Mouse (Mus musculus) forebrain, embryonic 13.5 days (tissue): ENCODE measurements around the gene Rpl10l. TPM values are rescaled to one million over a fixed set of nuclear protein-coding genes. Genes with fewer than 3 reads are reported as not detected.

Experiments used
- ATAC-seq: fragments of 200-750 bp; cut with Nextera tagmentation; 2 replicates; pipeline ENCODE4 v1.8.0; 2017
- H3K27ac ChIP-seq: fragments of 300-500 bp; sonication (generic); 2 replicates; pipeline ENCODE4 v1.5.1; 2015; ENCODE audit warnings: inconsistent platforms, mild to moderate bottlenecking, moderate library complexity
- H3K27me3 ChIP-seq: fragments of 300-500 bp; sonication (generic); 2 replicates; pipeline ENCODE4 v1.6.1; 2015; ENCODE audit warnings: mild to moderate bottlenecking, inconsistent platforms
- H3K36me3 ChIP-seq: fragments of 300-500 bp; sonication (generic); 2 replicates; pipeline ENCODE4 v1.6.1; 2015; ENCODE audit warnings: mild to moderate bottlenecking, inconsistent platforms; ENCODE audit not compliant: poor library complexity, severe bottlenecking
- H3K4me1 ChIP-seq: fragments of 300-500 bp; sonication (generic); 2 replicates; pipeline ENCODE4 v1.6.1; 2015; ENCODE audit warnings: inconsistent platforms
- H3K4me2 ChIP-seq: fragments of 300-500 bp; sonication (generic); 2 replicates; pipeline ENCODE4 v1.6.1; 2015; ENCODE audit warnings: inconsistent platforms, mild to moderate bottlenecking, moderate library complexity
- H3K4me3 ChIP-seq: fragments of 300-500 bp; sonication (generic); 2 replicates; pipeline ENCODE4 v1.5.1; 2015; ENCODE audit warnings: mild to moderate bottlenecking, inconsistent platforms
- H3K9ac ChIP-seq: fragments of 300-500 bp; sonication (generic); 2 replicates; pipeline ENCODE4 v1.6.1; 2015; ENCODE audit warnings: mild to moderate bottlenecking, inconsistent platforms
- H3K9me3 ChIP-seq: fragments of 300-500 bp; sonication (generic); replicated peaks from 2 replicates; pipeline ENCODE4 v1.6.1; 2016; ENCODE audit warnings: inconsistent platforms
- WGBS: fragments of 180-500 bp; shearing (Covaris S2); methylation state at CpG from one replicate; pipeline ENCODE4 v1.1.7; 2015; 5-methylcytosine and 5-hydroxymethylcytosine counted together
- polyA plus RNA-seq: library from polyadenylated mRNA; unstranded; fragments of >200 nt; fragmentation: Nextera tagmentation; extraction: Ambion mirVana; gene quantifications from 2 replicates; pipeline ENCODE4 v1.2.1, GENCODE M21; 2015

The Rpl10l gene
- polyA plus RNA-seq: not detected in 2 replicates

- no peak for ATAC-seq
- Histone ChIP-seq H3K4me1 (no peaks in the 10 kb centered on the region), H3K9ac (no peak within 1 kb of the TSS), H3K4me3 (no peak within 1 kb of the TSS), H3K36me3 (no peaks in the 10 kb centered on the region), H3K27ac (no peak within 1 kb of the TSS), H3K9me3 (peaks cover 9% of the 10 kb centered on the region), H3K4me2 (no peak within 1 kb of the TSS), H3K27me3 (no peaks in the 10 kb centered on the region)
- WGBS: 97% methylated on average over 44 of the region's 44 CpGs
These were observed at the start of gene Rpl10l for GRCm38 (mm10) chr12:66283991-66284622. Rpl10l (minus strand) TSS chr12:66284401.

DNA sequence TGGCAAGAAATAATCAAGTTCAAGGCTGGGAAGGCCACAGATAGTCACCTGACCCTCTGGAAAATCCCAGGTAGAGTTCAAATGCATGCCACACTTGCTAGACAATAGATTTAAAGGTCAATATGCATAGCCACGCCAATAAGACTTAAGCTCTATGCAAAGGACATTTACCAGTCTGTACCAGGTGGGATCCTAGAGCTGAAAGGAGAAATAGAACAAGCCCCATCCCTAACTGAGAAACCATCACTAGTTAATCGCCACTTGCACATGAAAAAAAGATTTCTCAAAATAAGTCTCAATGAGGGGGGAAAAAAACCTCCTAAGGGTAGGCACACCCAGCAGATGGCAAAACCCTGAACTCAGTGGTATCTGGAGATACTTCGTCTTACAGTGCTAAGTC, 8.3 kb downstream of the Rpl10l start:
- no peaks in the 10 kb centered on the region for H3K36me3 ChIP-seq
- no peaks in the 10 kb centered on the region for H3K27me3 ChIP-seq
- no peaks in the 10 kb centered on the region for H3K4me1 ChIP-seq
- H3K4me2 ChIP-seq: no peak overlapping the region
- no peak for ATAC-seq
- no peaks in the 10 kb centered on the region for H3K9me3 ChIP-seq
- H3K27ac ChIP-seq: no peak overlapping the region
- WGBS: 83% methylated on average over 3 of the region's 3 CpGs
- H3K4me3 ChIP-seq: no peak overlapping the region
- no peak overlapping the region for H3K9ac ChIP-seq

DNA sequence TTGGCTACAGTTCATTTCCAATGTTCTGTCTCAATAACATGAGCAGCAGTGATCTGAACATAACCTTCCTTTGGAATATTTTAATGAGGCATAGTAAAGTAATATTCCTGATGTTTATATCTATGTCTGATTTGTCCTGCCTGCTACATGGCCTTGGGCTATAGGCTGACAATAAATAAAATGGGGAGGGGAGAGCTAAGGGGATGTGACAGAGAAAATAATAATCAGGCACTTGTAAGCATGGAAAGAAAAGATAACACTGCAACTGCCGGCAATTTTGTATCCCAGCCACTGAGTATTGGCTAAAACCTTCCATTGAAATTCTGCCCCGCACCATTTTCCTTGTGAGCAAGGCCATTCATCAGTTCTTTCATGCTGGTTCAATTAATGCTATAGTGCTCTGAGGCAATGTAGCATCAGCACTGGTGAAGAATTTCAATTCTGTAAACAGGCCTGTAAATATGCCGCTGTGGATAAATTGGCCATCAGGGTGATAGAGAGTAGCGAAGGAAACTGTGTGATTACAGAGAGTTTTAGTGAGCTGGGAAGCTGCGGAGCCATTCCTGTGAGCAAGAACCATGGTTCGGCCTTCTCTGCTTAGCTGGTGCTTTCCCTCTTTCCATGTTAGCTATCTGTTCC, 38.6 kb downstream of the Rpl10l start:
- H3K4me2 ChIP-seq: no peak overlapping the region
- no peaks in the 10 kb centered on the region for H3K27me3 ChIP-seq
- H3K27ac ChIP-seq: no peak overlapping the region
- H3K36me3 ChIP-seq: no peaks in the 10 kb centered on the region
- no peak overlapping the region for H3K9ac ChIP-seq
- ATAC-seq: peak; percentile 41; the same call in 1 of the 2 replicates
- H3K4me3 ChIP-seq: no peak overlapping the region
- 50% methylated on average over 6 of the region's 6 CpGs for WGBS
- 0 out of 2 replicates have a peak, but pooled peaks cover 4% of the 10 kb centered on the region for H3K4me1 ChIP-seq
- H3K9me3 ChIP-seq: no peaks in the 10 kb centered on the region

DNA sequence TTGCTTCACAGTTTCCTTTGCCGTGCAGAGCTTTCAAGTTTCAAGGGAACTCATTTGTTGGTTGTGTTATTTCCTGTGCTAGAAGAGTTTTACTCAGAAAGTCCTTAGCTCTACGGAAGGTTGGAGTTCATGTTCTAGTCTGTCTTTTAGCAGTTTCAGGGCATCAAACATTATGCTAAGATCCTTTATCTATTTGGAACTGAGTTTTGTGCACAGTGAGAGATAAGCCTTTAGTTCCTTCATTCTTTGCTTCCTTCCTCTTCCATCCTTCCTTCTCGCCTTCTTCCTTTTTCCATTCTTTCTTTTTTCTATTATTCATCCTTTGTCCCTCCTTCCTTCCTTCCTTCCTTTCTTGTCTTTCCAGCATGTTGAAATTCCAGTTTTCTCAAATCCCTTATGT, 50.0 kb downstream of the Rpl10l start:
- ATAC-seq: no peak
- Histone ChIP-seq H3K4me3 (no peak overlapping the region), H3K9ac (no peak overlapping the region), H3K36me3 (no peaks in the 10 kb centered on the region), H3K27me3 (no peaks in the 10 kb centered on the region), H3K4me1 (no peaks in the 10 kb centered on the region), H3K9me3 (no peaks in the 10 kb centered on the region), H3K4me2 (no peak overlapping the region), H3K27ac (no peak overlapping the region)
- WGBS: 85% methylated on average over 3 of the region's 3 CpGs
